Mouse (Mus musculus): ENCODE measurements around the gene BC005624.

BC005624 gene

DNA sequence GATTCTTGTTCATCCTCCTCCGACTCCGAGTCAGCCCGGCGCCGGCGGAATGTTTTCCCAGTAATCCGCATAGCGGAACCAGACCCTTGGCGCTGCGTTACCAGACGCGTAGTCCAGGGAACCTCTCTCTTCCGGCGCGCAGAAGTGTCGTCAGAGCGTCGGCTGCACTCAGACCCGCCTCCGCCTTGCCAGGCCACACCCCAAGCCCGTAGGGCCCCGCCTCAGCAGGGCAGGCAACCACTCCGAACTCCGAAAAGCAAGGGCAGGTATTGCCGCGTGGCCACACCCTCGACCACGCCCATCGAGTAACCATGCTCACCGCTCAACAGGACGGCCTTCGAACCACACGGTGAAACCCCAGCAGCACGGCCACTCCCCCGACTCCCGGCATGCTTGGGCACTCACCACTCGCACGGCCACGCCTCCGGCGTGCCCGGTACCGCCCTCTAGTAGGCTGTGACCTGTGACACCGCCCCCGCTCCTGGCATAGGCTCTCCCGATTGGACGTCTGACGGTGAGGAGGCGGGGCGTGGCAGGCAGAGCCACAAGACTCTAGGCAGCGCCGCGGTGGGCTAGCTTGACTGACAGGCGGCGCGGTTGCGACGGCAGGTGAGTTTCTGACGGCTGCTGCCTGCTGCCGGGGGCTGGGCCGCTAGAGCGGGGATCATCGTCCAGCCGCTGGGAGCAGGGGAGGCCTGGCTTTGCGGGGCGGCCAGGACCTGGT, at the start of gene BC005624, which contains the start of gene Usp20:
Gene BC005624, minus strand, starts transcription at position 412 of the 724 bp plus-strand sequence.
Gene Usp20, plus strand, starts transcription at position 490 of the 724 bp plus-strand sequence.
- DNase-seq: peak; percentile 100

DNA sequence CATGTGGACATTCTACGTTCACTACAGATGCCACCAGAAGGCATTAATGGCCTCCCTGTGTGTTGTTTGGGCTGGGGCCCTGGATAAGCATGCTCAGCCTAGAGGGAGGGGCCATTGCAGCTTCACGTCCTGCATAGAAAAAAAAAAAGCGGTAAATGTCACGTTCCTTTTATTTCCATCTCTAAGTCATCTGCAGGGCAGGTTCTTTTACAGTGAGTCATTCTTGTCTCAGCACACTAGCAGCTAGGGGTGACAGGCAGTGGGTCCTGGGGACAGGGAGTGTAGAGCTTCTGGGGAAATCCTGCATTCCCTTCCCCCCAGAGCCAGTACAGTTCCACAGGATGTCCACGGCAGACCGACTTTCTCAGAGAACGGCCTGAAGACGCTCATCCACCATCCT, 44.6 kb upstream of the BC005624 start:
- no peak for DNase-seq

DNA sequence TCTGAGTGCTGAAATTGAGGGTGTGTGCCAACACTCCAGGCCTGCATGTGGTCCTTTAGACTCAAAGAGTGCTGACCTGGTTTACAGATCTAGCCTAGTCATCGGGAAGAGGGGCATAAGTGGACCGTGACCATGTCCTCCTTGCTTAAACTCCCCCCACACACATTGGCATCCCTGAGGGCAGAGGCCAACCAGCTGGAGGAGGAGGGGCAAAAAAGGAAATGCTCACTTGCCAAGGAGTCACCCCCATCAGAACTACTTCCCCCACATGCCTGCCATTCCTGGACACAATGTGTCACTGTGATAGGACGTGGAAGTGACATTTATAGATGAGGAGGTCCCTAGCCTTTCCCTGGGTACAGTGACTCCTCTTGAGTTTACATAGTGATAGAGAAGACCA, 43.5 kb upstream of the BC005624 start:
- DNase-seq: no peak

DNA sequence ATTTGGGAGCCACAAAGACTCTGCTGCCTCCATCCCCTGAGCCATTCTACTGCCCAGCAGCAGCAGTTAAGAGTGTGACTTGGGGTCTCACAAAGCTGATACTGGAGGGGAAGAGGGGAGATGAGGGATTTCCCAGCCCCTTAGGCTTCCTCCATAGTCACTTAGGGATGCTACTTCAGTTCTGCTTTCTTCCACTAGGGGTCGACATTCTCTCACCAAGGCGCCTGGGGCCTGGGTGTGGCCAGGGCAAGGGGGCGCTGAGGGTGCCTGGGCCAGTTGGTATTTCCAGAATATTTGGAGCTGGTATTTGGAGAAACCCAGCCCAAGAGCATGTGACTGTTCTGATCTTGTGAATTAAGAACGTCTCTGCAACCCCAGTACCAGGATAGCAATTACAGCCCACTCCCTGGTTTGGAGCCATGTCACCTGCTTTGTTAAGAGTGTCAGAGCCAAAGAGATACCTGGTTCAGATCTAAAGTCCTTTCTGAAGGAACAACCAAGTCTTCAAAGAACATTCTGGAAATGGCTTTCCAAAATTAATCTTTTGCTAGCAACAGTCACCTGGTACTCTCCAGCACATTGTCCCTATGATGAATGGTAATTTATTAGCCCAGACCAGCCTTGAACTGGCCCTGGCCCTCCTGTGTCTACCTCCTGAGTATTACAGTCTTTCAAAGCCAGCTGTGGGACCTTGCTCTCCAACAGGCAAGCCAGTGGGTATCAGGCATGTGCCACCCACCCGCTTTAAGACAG, 42.8 kb upstream of the BC005624 start:
- peak; percentile 33 to 72 for DNase-seq

DNA sequence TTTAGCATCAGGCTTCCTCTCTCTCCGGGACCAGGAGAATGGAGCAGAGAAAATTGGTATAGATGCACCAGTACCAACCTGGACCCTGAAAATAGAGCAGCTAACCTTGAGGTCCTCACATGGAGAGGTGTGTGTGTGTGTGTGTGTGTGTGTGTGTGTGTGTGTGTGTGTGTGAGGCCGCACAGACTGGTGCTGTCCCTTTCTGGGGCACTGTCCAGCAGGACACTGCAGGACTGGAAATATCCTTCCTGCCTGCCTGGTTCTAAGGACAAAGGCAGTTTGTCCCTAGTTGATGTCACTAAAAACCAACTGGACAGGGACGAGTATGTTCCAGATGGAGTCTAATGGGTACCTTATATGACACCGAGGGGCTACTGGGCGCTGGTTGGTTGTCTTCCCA, 41.9 kb upstream of the BC005624 start:
- no peak for DNase-seq

DNA sequence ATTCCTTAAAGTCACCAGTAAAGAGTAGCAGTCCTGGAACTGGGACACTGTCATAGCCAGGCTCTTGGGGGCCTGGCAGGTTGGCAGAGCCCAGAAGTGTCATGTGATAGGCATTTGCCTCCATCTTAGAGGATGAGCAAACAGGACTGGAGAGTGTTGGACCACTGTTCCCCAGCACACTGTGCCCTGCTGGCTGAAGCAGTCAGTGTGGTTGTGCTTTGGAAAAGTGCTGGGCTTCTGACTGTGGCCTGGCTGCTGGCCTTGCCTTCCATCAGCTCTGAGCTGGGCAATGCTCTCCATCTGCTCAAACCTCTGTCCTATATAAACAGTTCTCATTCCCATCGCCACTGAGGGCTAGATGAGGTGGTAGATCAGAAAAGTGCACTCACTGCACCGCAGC, 38.2 kb upstream of the BC005624 start:
- DNase-seq: no peak

DNA sequence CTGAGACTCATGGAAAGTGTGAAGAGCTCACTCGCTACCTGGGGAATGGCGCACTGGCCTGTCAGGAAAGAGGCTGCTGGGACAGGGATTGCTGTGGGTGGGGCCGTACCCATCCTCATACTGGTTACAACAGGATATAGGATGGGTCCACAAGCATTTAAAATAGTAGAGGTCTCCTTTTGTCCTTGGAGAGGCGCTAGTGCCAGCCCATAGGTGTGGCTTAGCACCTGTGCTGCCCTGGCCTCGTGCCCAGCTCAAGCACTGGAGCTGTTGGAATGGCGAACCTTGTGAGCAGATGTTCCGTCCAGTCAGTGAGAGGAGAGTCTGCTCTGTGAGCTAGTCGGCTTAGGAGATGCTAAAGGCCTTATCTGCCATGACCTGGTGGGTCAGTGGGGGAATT, 37.0 kb upstream of the BC005624 start:
- DNase-seq: no peak

DNA sequence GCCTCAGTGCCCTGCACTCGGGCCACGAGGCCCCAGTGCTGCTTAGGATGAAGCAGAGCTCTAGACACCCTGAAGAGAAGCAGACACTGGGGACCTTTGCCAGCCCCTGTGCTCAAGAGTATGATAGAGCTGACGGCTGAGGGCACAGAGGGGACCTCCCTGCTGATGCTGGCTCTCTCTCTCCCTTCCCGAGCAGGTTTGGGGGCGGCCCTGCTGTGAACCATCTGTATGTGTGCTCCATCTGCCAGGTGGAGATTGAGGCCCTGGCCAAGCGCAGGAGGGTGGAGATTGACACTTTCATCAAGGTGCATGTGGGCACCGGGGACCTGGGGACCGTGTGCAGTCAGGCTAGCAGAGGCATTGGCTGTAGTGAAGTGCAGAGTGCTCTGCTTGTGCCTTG, 36.5 kb upstream of the BC005624 start:
- DNase-seq: no peak

DNA sequence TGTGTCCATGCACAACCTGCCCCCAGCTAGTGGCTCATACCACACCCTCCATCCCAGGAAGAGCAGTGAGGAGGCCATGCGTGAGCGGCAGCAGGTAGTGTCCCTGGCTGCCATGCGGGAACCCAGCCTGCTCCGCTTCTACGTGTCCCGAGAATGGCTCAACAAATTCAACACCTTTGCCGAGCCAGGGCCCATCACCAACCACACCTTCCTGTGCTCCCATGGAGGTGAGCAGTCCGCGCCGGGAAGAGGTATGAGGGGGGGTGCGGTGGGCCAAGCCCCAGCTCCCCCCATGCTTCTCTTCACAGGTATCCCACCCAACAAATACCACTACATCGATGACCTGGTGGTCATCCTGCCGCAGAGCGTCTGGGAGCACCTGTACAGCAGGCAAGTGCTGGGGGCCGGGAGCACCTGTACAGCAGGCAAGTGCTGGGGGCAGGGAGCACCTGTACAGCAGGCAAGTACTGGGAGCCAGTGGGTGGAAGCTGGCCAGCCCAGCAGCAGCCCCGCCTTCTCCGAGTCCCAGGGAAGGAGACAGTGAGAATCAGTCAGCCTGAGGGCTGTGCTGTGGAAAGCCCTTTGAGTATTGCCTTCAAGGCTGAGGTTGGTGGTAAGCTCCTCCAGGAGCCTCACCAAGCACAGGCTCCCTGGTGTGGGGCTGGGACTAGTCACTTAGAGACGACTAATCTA, 35.8 kb upstream of the BC005624 start:
- DNase-seq: no peak

DNA sequence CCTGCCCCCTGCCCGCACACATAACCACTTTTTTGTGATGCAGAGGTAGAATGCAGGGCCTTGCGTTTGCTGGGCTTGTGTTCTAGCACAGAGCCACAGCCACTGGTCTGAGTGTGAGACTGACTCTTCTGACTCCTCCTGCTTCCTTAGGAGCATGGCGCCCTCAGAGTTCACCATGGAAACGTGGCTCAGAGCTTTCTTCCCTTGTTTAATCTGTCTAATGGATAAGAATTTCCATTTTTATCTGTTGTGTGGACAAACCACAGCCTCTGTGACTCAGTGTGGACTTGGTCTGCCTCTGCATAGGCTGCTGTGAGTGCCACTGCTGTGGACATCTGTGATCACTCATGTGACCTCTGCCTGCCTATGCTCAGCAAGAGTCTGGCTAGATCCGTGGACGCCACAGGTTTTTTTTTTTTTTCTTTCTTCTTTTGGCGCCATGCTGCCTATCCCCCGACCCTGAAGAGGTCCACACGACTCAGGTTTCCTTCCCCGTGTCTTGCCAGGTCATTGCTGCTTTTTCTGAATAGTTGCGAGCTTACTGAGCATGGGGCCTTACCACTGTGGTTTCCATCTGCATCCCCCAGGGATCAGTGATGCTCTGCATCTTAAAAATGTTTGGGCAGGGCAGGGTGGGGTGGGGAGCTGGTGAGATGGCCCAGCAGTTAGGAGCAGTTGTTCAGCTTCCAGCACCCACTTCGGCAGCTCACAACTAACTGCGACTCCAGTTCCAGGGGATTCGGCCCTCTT, 31.5 kb upstream of the BC005624 start:
- DNase-seq: no peak

DNA sequence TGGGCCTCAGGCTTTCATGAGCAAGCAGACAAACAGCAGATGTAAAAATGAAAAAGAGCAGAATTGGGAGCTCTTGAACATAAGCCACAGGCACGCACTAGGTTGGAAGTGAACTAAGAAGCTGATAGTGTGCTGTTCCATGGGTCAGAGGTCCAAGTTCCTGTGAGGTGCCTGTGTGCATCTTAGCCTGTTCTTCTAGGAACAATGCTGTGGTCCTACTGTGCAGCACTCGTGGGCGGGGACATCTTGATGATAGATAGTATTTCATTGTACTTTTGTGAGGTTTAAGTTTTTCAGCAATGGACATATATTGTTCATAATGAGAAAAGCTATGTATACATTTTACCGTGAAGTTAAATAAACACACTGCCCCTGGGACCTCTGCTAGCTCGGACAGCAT, 25.2 kb upstream of the BC005624 start:
- DNase-seq: no peak

DNA sequence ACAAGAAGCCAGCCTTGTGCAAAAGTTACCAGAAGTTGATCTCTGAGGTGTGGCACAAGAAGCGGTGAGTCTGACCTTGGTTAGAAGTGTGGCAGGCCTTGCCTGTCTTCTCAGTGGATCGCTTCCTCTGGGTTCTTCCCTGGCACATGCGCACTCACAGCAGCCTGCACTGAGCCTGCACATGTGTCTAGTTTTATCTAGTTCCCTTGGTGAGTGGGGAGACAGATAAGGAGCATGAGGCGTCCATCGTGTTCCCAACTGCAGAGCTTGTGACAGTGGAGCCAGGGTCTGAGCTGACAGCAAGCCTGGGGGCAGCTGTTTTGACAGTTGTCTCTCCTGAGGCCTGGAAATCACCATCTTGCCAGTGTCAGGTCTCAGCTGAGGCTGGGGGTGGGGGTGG, 24.4 kb upstream of the BC005624 start:
- DNase-seq: no peak

DNA sequence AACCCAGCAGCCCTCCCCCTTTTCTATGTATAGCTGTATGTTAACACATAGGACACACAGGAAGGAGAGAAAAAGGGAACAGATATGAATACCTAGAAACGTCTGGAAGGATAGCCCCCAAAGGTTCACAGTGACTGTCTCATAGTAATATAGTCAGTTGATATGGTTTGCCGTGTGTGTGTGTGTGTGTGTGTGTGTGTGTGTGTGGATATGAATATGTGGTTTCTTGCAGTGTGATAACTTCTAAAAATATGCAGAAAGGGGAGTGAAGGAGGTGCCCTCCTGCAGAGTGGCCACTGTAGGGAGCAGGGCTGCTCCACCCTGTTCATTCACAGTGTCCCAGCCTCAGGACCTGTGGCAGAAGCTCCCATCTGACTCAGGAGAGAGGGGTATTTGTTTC, 23.5 kb upstream of the BC005624 start:
- DNase-seq: no peak

DNA sequence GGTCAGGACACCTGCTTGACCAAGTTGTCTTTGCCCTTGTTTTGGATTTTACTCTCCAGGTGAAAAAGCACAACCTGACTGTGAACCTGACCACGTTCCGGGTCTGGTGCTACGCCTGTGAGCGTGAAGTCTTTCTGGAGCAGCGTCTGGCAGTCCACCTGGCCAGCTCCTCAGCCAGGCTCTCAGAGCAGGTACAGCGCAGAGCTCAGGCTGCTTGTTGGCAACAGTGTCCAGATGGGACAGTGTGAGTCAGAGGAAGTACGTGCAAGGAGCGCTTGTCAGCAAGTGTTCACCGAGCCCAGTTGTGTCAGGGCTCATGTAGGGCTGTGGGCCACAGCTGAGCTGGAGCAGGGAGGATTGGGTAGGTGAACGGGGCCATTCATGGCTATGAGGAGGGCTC, 20.9 kb upstream of the BC005624 start:
- DNase-seq: no peak

DNA sequence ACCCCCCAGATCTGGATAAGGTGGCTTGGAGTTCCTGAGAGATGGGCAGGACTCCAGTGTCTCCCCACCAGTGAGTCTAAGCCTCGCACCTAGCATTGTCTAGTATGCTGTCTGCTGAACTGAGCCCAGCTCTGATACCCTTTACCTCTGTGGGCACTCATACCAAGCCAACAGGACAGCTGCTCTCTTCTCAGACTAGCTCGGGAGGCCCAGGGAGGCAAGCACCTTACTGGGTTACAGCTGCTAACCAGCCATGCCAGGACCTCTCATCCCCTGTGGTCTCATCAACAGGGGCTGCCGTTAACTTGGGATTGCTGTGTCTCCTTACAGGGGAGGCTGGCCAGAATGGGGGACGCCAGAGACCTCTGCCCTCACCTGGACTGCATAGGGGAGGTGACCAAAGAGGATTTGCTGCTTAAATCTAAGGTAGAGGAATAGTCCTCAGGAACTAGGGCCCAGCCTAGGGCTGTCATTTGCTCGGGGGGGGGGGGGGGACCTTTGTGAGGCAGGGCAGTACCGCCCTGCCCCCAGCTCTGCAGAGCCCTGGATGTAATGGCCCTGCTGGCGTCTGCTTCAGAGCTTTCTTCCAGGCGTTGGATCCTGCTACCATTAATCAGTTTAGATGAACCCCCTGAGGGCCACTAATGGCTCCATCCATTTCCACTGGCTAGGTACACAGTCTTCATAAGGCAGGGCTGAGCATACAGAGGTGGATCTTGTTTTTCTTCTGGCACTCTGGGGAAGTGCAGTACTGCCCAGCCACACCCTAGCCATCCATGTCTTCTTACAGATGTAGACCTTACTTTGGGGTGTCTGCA, 16.7 kb upstream of the BC005624 start:
- no peak for DNase-seq

DNA sequence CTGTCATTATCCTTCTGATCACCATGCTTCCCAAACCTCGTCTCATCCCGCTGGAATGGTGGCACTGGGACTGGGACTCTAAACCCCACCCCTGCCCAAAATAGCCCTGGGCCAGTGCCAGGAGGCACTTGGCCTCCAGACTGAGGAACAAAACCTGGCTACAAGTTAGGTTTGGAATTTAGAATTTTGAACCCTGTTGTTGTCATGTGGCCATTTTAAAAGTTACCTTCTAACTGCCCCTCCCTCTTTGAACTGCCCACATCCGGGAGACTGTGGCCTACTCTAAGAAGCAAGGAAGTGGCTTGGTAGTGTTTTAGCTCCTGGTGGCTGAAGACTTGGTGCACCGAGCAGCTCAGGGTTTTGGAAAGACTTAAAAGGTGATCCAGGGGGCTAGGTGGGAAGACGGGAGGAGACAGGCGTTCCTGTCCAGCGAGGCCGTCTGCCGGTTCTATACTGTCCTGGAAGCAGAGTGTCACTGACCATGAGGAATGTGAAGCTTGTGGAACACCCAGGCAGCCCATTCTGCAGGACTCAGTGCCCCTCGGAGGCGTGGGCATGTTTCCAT, 13.5 kb upstream of the BC005624 start:
- DNase-seq: peak in 1 of 2 experiments; percentile 21

DNA sequence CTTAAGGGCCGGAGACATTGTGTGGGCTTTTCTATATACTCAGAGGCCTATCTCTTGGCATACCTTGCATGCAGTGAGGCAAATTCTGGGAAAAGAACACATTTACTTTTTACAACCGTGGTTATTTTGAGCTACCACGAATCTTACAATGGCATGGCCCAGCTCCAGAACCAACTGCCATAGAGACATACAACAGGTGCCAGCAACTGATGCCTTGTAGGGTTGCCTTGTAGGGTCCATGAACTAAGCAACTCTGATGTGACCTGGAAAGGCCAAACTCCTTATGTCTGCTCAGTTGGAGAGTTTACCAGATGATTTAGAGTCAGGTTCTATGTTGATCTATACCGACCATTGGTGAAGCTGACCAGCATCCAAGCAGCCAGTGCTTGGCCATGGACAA, 12.9 kb upstream of the BC005624 start:
- no peak for DNase-seq

DNA sequence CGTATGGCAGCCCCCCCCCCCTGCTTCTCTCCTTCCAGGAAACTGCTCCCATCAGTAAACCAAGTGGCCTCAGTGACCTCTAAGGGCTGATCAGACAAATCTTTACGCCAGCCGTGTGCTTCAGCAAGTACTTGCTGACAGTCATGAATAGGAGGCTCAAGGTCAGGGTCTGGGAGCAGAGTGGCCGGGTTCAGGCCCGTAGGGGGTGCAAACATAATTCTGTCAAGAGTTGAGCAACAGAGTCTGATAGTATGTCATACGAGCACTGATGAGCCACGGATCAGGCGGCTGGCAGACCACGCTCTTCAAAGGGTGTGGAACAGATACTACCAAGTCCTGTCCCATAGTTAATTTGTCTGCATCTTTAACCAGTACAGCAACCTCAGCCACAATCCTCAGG, 8.2 kb upstream of the BC005624 start:
- no peak for DNase-seq

DNA sequence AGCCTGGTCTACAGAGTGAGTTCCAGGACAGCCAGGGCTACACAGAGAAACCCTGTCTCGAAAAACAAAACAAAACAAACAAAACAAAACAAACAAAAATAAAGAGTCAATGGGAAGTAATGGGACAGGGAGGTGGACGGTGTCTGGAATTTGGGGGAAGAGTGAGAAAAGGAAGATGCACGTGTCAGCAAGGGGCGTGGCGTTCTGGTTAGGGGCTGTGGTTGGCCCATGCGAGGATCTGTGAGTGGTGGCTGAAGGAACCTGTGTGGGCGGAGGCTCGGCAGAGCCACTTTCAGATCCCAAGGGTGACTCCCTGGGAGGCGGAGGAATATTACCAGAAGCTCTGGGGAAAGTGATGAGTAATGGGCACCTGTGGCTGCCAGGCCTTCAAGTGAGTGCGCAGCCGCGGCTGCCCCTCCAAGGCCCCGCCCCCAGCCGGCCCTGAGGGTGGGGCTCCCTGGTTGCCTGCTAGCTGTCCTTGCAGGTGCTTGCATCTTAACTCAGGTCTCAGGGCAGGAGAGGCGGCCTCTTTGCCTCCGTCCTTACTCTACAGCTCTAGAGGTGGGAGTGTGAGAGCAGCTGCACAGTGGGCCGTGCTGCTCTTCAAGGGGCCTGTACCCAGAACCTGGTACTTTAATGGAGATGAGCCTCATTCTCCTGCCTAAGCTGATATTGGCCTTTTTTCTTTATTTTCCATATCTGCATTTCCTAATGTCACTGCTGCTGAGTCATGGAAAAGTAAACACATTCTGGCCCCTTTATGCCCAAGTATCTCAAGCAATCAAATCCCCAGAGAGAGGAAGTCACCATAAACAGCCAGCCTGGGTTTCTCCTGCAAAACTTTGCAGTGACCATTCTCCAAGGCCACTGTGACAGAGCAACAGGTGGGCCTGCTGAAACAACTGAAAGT, 3.4 kb upstream of the BC005624 start:
- peak; percentile 86 to 90 for DNase-seq

DNA sequence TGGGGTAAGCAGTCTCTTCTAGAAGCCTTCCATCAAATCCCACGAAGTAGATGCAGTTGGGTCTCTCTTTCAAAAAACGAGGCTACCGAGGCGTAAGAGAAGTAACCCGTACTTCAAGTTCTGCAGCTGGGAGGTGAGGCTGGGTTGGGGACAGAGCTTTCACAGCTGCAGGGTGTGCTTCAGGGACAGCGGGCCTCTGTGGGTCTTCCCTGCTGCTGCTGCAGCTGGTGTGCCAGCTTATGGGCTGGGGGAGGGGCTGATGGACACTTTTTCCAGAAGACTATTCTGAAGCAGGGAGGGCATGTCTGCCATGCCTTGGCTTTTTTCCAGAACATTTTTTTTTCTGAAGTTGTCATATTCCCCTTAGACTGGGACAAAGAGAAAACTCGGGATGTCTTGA, 1.0 kb upstream of the BC005624 start:
- no peak for DNase-seq

Measured in lung, adult 18-20 months (tissue).